Mouse (Mus musculus) lung, postnatal 0 days (tissue): Measurements from ENCODE around the gene Rasgrp2. TPM values are rescaled to one million over a fixed set of nuclear protein-coding genes. Genes with fewer than 3 reads are reported as not detected.
A peak's percentile ranks its signal among the peaks of the same experiment; 100 is the strongest.

Source experiments
- ATAC-seq: fragments of 200-750 bp; cut with Nextera tagmentation; 2 replicates; pipeline ENCODE4 v1.8.0; 2017; ENCODE audit warnings: moderate library complexity
- DNase-seq: peaks from one replicate; pipeline ENCODE4 v3.0.0-alpha.2; 2016; ENCODE audit warnings: low spot score
- H3K27ac ChIP-seq: fragments of 300-500 bp; sonication (generic); 2 replicates; pipeline ENCODE4 v1.5.1; 2014; ENCODE audit warnings: antibody characterized with exemption, mild to moderate bottlenecking, low read length, mixed read lengths
- H3K27me3 ChIP-seq: fragments of 300-500 bp; sonication (generic); replicated peaks from 2 replicates; pipeline ENCODE4 v1.6.1; 2014; ENCODE audit warnings: low read length, mixed read lengths; ENCODE audit not compliant: insufficient read depth
- H3K36me3 ChIP-seq: fragments of 300-500 bp; sonication (generic); 2 replicates; pipeline ENCODE4 v1.6.1; 2014; ENCODE audit warnings: low read length, mixed read lengths; ENCODE audit not compliant: insufficient read depth
- H3K4me1 ChIP-seq: fragments of 300-500 bp; sonication (generic); 2 replicates; pipeline ENCODE4 v1.6.1; 2014; ENCODE audit warnings: antibody characterized with exemption, low read depth, low read length, mixed read lengths; ENCODE audit not compliant: insufficient read depth
- H3K4me2 ChIP-seq: fragments of 300-500 bp; sonication (generic); replicated peaks from 2 replicates; pipeline ENCODE4 v1.6.1; 2014; ENCODE audit warnings: low read depth, mild to moderate bottlenecking, low read length, moderate library complexity, mixed read lengths
- H3K4me3 ChIP-seq: fragments of 300-500 bp; sonication (generic); 2 replicates; pipeline ENCODE4 v1.5.1; 2014; ENCODE audit warnings: low read depth, low read length
- H3K9ac ChIP-seq: fragments of 300-500 bp; sonication (generic); replicated peaks from 2 replicates; pipeline ENCODE4 v1.6.1; 2014; ENCODE audit warnings: low read depth, mild to moderate bottlenecking
- H3K9me3 ChIP-seq: fragments of 300-500 bp; sonication (generic); 2 replicates; pipeline ENCODE4 v1.6.1; 2016; ENCODE audit warnings: low read length, mixed read lengths
- CTCF ChIP-seq: IDR thresholded peaks from 2 replicates; pipeline ENCODE4 v1.5.1; 2016; ENCODE audit warnings: antibody characterized with exemption, mild to moderate bottlenecking
- EP300 ChIP-seq: IDR thresholded peaks from 2 replicates; pipeline ENCODE4 v1.6.1; 2016; ENCODE audit warnings: antibody characterized with exemption, mild to moderate bottlenecking, control low read depth
- WGBS: fragments of 180-500 bp; shearing (Covaris S2); extraction: QIAGEN DNeasy Blood & Tissue Kit; methylation state at CpG from one replicate; pipeline ENCODE4 v1.1.7; 2014; 5-methylcytosine and 5-hydroxymethylcytosine counted together
- polyA plus RNA-seq: library from polyadenylated mRNA; unstranded; fragments of >200 nt; fragmentation: Nextera tagmentation; extraction: Ambion mirVana; gene quantifications from 2 replicates; pipeline ENCODE4 v1.2.1, GENCODE M21; 2015

Rasgrp2 gene
- polyA plus RNA-seq, 1 experiment from 2014 or later: 99.2 TPM

DNA sequence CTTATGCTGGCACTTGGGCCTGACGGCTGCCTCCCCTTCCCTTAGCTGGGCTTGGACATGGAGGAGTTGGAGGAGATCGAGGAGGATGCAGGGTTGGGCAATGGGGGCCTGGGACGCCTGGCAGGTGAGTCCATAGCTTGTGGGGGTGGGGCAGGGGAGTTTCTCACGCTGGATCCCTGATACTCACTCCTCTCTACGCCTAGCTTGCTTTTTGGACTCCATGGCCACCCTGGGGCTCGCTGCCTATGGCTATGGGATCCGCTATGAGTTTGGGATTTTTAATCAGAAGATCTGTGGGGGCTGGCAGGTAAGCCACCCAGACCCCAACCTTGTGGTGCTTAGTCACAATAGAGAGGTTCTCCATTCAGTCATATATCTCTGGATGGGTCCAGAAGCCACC, 13.3 kb upstream of the Rasgrp2 start:
- H3K36me3 ChIP-seq: no peaks in the 10 kb centered on the region
- ATAC-seq: no peak
- H3K9me3 ChIP-seq: no peaks in the 10 kb centered on the region
- TF ChIP-seq CTCF (no peak), EP300 (no peak)
- DNase-seq: no peak
- H3K4me3 ChIP-seq: no peak overlapping the region
- no peak overlapping the region for H3K27ac ChIP-seq
- WGBS: 78% methylated on average over 7 of the region's 7 CpGs
- H3K9ac ChIP-seq: no peak overlapping the region
- H3K4me2 ChIP-seq: 0 out of 2 replicates have a peak overlapping the region, but pooled peaks have one; percentile 36
- peaks cover 20% of the 10 kb centered on the region; the same call in 1 of the 2 replicates for H3K4me1 ChIP-seq
- H3K27me3 ChIP-seq: no peaks in the 10 kb centered on the region

DNA sequence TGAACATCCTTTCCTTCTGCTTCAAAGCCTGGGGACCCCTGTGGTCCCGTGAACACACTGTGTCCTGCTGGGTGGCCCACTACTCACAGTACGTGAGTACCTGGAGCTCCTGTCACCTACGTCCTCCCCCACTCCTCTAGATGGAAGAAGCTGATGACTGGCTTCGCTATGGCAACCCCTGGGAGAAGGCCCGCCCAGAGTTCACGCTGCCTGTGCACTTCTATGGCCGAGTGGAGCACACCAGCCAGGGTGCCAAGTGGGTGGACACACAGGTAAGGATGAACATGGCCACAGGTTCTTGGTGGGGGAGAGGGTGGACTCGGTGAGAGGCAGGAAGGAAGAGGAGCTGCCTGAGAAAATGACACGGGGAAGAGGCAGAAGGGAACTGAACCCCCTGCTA, 12.9 kb upstream of the Rasgrp2 start:
- Histone ChIP-seq H3K4me1 (peaks cover 20% of the 10 kb centered on the region; the same call in 1 of the 2 replicates), H3K9ac (no peak overlapping the region), H3K4me3 (no peak overlapping the region), H3K36me3 (no peaks in the 10 kb centered on the region), H3K9me3 (no peaks in the 10 kb centered on the region), H3K27me3 (no peaks in the 10 kb centered on the region), H3K4me2 (no peak overlapping the region), H3K27ac (no peak overlapping the region)
- ATAC-seq (no peak), DNase-seq (no peak)
- TF ChIP-seq EP300 (no peak), CTCF (no peak)
- WGBS: 61% methylated on average over 9 of the region's 9 CpGs

DNA sequence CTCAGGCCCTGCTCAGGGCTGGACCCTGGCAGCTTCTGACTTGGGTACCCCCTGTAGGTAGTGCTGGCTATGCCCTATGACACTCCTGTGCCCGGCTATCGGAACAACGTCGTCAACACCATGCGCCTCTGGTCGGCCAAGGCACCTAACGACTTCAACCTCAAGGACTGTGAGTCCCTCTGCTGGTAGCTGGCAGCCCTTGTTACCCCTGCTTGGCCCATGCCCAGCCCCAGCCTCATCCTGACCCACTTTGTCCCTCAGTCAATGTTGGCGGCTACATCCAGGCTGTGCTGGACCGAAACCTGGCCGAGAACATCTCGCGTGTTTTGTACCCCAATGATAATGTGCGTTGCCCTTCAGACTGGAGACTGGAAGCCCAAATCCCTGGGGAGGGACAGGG, 11.1 kb upstream of the Rasgrp2 start:
- H3K9me3 ChIP-seq: no peaks in the 10 kb centered on the region
- no peak overlapping the region for H3K9ac ChIP-seq
- H3K36me3 ChIP-seq: no peaks in the 10 kb centered on the region
- no peak overlapping the region for H3K4me2 ChIP-seq
- H3K4me3 ChIP-seq: no peak overlapping the region
- WGBS: 80% methylated on average over 13 of the region's 13 CpGs
- H3K4me1 ChIP-seq: peaks cover 17% of the 10 kb centered on the region; the same call in 1 of the 2 replicates
- no peak for ATAC-seq
- no peak for TF ChIP-seq EP300
- peak; percentile 33 for TF ChIP-seq CTCF
- no peak overlapping the region for H3K27ac ChIP-seq
- no peaks in the 10 kb centered on the region for H3K27me3 ChIP-seq
- no peak for DNase-seq

DNA sequence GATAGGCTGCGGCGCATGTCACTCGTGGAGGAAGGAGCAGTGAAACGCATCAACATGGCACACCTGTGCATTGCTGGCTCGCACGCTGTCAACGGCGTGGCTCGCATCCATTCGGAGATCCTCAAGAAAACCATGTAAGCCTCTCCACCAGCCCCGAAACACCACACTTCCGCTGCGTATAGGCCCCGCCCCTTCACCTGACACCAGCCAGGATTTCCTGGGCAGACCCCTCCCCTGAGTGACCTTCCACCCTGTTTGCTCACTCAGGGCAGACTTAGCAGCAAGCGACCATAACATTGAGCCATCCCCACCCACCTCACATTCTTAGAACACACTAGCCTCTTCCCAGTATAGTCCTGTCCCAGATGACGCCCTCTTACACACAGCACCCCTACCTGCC, 9.3 kb upstream of the Rasgrp2 start:
- Histone ChIP-seq H3K4me1 (peaks cover 7% of the 10 kb centered on the region; the same call in 1 of the 2 replicates), H3K9ac (no peak overlapping the region), H3K36me3 (no peaks in the 10 kb centered on the region), H3K4me3 (peak overlapping the region; percentile 16; the same call in 1 of the 2 replicates), H3K9me3 (no peaks in the 10 kb centered on the region), H3K27ac (no peak overlapping the region), H3K4me2 (peak overlapping the region; percentile 44), H3K27me3 (no peaks in the 10 kb centered on the region)
- 12% methylated on average over 16 of the region's 16 CpGs for WGBS
- ATAC-seq: peak; percentile 21; the same call in 1 of the 2 replicates
- TF ChIP-seq EP300: no peak
- no peak for TF ChIP-seq CTCF
- no peak for DNase-seq

DNA sequence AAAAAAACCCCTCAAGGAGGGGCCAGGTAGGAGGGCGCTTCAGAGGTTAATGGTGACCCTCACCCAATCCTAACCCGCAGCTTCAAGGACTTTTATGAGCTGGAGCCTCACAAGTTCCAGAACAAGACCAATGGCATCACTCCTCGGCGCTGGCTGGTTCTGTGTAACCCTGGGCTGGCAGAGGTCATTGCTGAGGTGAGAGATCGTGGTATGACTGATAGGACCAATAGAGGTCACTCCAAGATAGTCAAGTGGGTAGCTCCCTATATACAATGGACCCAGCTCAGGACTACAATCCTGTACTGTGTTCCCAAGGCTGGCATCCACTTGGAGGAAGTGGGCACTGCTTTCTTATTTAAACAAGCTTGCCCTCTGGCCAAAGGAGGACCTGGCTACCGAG, 8.9 kb upstream of the Rasgrp2 start:
- no peak overlapping the region for H3K4me2 ChIP-seq
- TF ChIP-seq CTCF: no peak
- no peak for TF ChIP-seq EP300
- no peak overlapping the region for H3K4me3 ChIP-seq
- H3K4me1 ChIP-seq: peaks cover 7% of the 10 kb centered on the region; the same call in 1 of the 2 replicates
- no peaks in the 10 kb centered on the region for H3K36me3 ChIP-seq
- no peaks in the 10 kb centered on the region for H3K9me3 ChIP-seq
- no peak overlapping the region for H3K9ac ChIP-seq
- no peak overlapping the region for H3K27ac ChIP-seq
- no peaks in the 10 kb centered on the region for H3K27me3 ChIP-seq
- DNase-seq (no peak), ATAC-seq (no peak)
- WGBS: 48% methylated on average over 6 of the region's 6 CpGs

DNA sequence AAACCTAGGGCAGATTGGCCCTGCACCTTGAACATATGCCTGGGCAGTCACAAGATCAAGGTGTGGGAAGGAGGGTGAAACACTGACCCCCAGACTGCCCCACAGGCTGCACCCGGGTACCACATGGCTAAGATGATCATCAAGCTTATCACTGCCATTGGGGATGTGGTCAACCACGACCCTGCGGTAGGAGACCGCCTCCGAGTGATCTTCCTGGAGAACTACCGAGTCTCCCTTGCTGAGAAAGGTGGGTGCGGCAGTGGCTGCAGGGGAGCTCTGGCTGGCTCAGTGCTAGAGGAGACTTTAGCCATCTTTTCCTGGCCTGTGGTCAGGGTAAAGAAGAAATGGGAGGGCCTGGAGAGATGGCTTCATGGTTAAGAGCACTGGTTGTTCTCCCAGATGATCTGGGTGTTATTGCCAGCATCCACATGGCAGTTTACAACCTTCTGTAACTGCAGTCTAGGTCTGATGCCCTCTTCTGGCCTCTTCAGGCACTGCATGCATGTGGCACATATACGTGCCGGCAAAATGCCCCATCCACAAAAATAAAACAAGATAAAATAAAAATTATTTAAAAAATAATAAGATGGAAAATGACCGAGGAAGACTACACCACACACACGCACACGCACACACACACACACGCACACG, 6.3 kb upstream of the Rasgrp2 start:
- Histone ChIP-seq H3K27me3 (no peaks in the 10 kb centered on the region), H3K36me3 (no peaks in the 10 kb centered on the region), H3K9me3 (no peaks in the 10 kb centered on the region), H3K4me3 (no peak overlapping the region), H3K9ac (no peak overlapping the region), H3K27ac (no peak overlapping the region), H3K4me2 (no peak overlapping the region), H3K4me1 (peaks cover 7% of the 10 kb centered on the region; the same call in 1 of the 2 replicates)
- DNase-seq (no peak), ATAC-seq (no peak)
- WGBS: 95% methylated on average over 14 of the region's 14 CpGs
- TF ChIP-seq EP300: no peak
- TF ChIP-seq CTCF: peak; percentile 51
